Comparison of ENCODE assay signal across 9 mouse cellular contexts in the genomic region with DNA sequence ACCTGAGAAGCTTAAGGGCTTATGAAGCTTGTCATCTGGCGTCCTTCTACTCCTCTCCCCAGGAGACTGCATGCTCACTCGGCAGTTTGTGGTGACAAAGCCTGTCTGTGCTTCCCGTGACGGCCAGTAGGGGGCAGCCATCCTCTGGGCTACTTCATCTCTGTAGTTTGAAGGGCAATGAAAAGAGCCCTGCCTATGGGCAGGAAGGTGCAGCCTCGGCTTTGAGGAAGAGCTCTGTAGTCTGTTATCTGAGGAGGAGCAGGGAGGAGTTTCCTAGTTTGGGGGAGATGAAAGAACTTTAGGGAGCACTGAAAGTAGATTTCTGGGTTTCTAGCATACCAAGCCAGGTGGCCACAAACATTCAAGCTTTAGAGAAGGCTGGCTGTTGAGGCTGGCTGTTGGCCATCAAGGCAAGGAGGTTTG. TPM values are rescaled to one million over a fixed set of nuclear protein-coding genes. Genes with fewer than 3 reads are reported as not detected.
DNase-seq lines count a peak whose midpoint lies in the region; ATAC-seq and TF ChIP-seq lines count a peak whose summit lies in the region.
"Had no signal": no experiment of that assay in that cellular context is flagged by ENCODE, and none has a peak within 500 bp of the region (broad histone marks: within the 10 kb centered on the region; RNA-seq: fewer than 3 reads in every experiment).

No protein-coding gene starts in this region.

- no peaks in the 10 kb centered on the region for H3K9me3 ChIP-seq in heart, embryonic 10.5 days

- TF ChIP-seq CTCF in brain, embryonic 14.5 days (IDR thresholded peaks at IDR 0.05; ENCODE audit: borderline replicate concordance, extremely low read depth, insufficient read depth, insufficient read length) = peak; percentile 80
- TF ChIP-seq CTCF in left cerebral cortex, adult 2 months (IDR thresholded peaks at IDR 0.05) = peak; percentile 77

- peaks cover under 1% of the 10 kb centered on the region for H3K36me3 ChIP-seq in heart, embryonic 10.5 days
- no peaks in the 10 kb centered on the region for H3K36me3 ChIP-seq in splenic B cell, adult 2 months (ENCODE audit: control insufficient read depth, insufficient read depth, low read length, poor library complexity, severe bottlenecking)

- H3K4me1 ChIP-seq in heart, embryonic 10.5 days = peaks cover 23% of the 10 kb centered on the region

- WGBS in heart, embryonic 10.5 days = 13% methylated on average over 5 of the region's 5 CpGs

- peak; percentile 74 for ATAC-seq in megakaryocyte progenitor cell, adult 5-6 weeks (replicated peaks; ENCODE audit: poor library complexity)

- no peak overlapping the region for H3K27ac ChIP-seq in heart, embryonic 10.5 days
- H3K27ac ChIP-seq in left cerebral cortex, adult 2 months = peak overlapping the region; percentile 36; the same call in 1 of the 2 replicates
- H3K27ac ChIP-seq: limb, embryonic 12.5 days had no signal

- intact Hi-C loops in left cerebral cortex, adult 2 months (cut with DNase I) = loop anchor here (5.0 kb wide), 1 partner anchor 36 kb away; no protein-coding TSS in a partner anchor

- H3K27me3 ChIP-seq in heart, embryonic 10.5 days (ENCODE audit: insufficient read depth, poor library complexity, severe bottlenecking) = peaks cover 89% of the 10 kb centered on the region
- H3K27me3 ChIP-seq in splenic B cell, adult 2 months (ENCODE audit: control insufficient read depth, insufficient read depth, low read length, poor library complexity, severe bottlenecking) = no peaks in the 10 kb centered on the region

- TF ChIP-seq POLR2A in brain, embryonic 14.5 days (IDR thresholded peaks at IDR 0.05; ENCODE audit: borderline replicate concordance, extremely low read depth, insufficient read depth, insufficient read length, poor library complexity, severe bottlenecking) = no peak

- peak; percentile 93 for DNase-seq in heart, adult 11 months
- no peak for DNase-seq in heart, embryonic 10.5 days (ENCODE audit: low spot score)
- DNase-seq in CD8-positive naive resting alpha-beta T cell, adult 2 months (ENCODE audit: low read depth in 2 of 2, low spot score in 2 of 2) = peak; percentile 30 to 48
- peak; percentile 70 for DNase-seq in brain, embryonic 14.5 days (ENCODE audit: low read depth)
- peak; percentile 50 for DNase-seq in gastrocnemius, postnatal 25 days
- peak; percentile 61 to 76 for DNase-seq in left cerebral cortex, adult 2 months (ENCODE audit: extremely low spot score in 1 of 2, low spot score in 2 of 2)
- peak; percentile 79 for DNase-seq in splenic B cell, adult 2 months (ENCODE audit: low read depth, low spot score)

- H3K4me3 ChIP-seq in heart, embryonic 10.5 days = no peak overlapping the region
- no peak overlapping the region for H3K4me3 ChIP-seq in left cerebral cortex, adult 2 months
- H3K4me3 ChIP-seq: limb, embryonic 12.5 days had no signal

RNA-seq across cellular contexts. Expression of a gene that starts 18.0 kb away (rescaled TPM):
- polyA plus RNA-seq in heart, embryonic 10.5 days (2016; fragmentation: Nextera tagmentation; extraction: Ambion mirVana) = 0.33 and 0.88 TPM in 2 replicates
- 18.3 and 32.2 TPM in 2 replicates for polyA plus RNA-seq in brain, embryonic 14.5 days (2012; rRNA removed)
- under 1 TPM; 0.43 to 0.54 TPM for total RNA-seq in gastrocnemius, postnatal 25 days (2021)
- total RNA-seq in left cerebral cortex, adult 2 months (2021) = 100 to 1,000 TPM in 1 of 2 experiments, 10 to 100 TPM in 1; 99.5 to 113 TPM
- not detected in 2 replicates for total RNA-seq in megakaryocyte progenitor cell, adult 5-6 weeks (2015)
- not detected in 2 replicates for total RNA-seq in megakaryocyte progenitor cell, adult 5-6 weeks (2017)

RNA-seq across cellular contexts. Expression of a gene that starts 29.9 kb away (rescaled TPM):
- polyA plus RNA-seq in heart, embryonic 10.5 days (2016; fragmentation: Nextera tagmentation; extraction: Ambion mirVana) = 38.9 and 41.0 TPM in 2 replicates
- 3.4 and 5.9 TPM in 2 replicates for polyA plus RNA-seq in brain, embryonic 14.5 days (2012; rRNA removed)
- total RNA-seq in gastrocnemius, postnatal 25 days (2021) = 1 to 10 TPM; 7.7 to 8.4 TPM
- under 1 TPM; 0.27 to 0.30 TPM for total RNA-seq in left cerebral cortex, adult 2 months (2021)
- total RNA-seq in megakaryocyte progenitor cell, adult 5-6 weeks (2015) = 25.7 and 33.4 TPM in 2 replicates
- total RNA-seq in megakaryocyte progenitor cell, adult 5-6 weeks (2017) = 14.2 and 15.0 TPM in 2 replicates

RNA-seq across cellular contexts. Expression of a gene that starts 41.7 kb away (rescaled TPM):
- 82.9 and 92.9 TPM in 2 replicates for polyA plus RNA-seq in heart, embryonic 10.5 days (2016; fragmentation: Nextera tagmentation; extraction: Ambion mirVana)
- 62.7 and 80.6 TPM in 2 replicates for polyA plus RNA-seq in brain, embryonic 14.5 days (2012; rRNA removed)
- 10 to 100 TPM; 49.3 to 51.3 TPM for total RNA-seq in gastrocnemius, postnatal 25 days (2021)
- total RNA-seq in left cerebral cortex, adult 2 months (2021) = 10 to 100 TPM; 49.1 to 51.3 TPM
- total RNA-seq in megakaryocyte progenitor cell, adult 5-6 weeks (2015) = 40.2 and 55.6 TPM in 2 replicates
- 39.6 and 46.2 TPM in 2 replicates for total RNA-seq in megakaryocyte progenitor cell, adult 5-6 weeks (2017)

RNA-seq across cellular contexts. Expression of a gene that starts 46.1 kb away (rescaled TPM):
- polyA plus RNA-seq in heart, embryonic 10.5 days (2016; fragmentation: Nextera tagmentation; extraction: Ambion mirVana) = 0.18 and 0.19 TPM in 2 replicates
- polyA plus RNA-seq in brain, embryonic 14.5 days (2012; rRNA removed) = not detected in 2 replicates
- 100 to 1,000 TPM; 101 to 105 TPM for total RNA-seq in gastrocnemius, postnatal 25 days (2021)
- not detected for total RNA-seq in left cerebral cortex, adult 2 months (2021)
- not detected in 2 replicates for total RNA-seq in megakaryocyte progenitor cell, adult 5-6 weeks (2015)
- 0.24 TPM in 1 of 2 replicates, not detected in the other for total RNA-seq in megakaryocyte progenitor cell, adult 5-6 weeks (2017)

Comparison
In these comparisons a context has a peak if more than half of its experiments do, and no peak if none do; other contexts are left out.
1. RNA of a gene that starts 18.0 kb away (total RNA-seq): 99.5 to 113 TPM in left cerebral cortex, adult 2 months; 0.43 to 0.54 TPM in gastrocnemius, postnatal 25 days and not detected in megakaryocyte progenitor cell, adult 5-6 weeks; every median in the first group is over 10 times any median in the second.
2. RNA of a gene that starts 29.9 kb away (total RNA-seq): 14.2 to 33.4 TPM in megakaryocyte progenitor cell, adult 5-6 weeks and 7.7 to 8.4 TPM in gastrocnemius, postnatal 25 days; 0.27 to 0.30 TPM in left cerebral cortex, adult 2 months; every median in the first group is over 4 times any median in the second.